Mouse (Mus musculus): Measurements from ENCODE around the gene Olfr159. TPM values are rescaled to one million over a fixed set of nuclear protein-coding genes. Genes with fewer than 3 reads are reported as not detected.

Gene Olfr159
- polyA plus RNA-seq, 1 experiment from 2014 or later: not detected

- 83% methylated on average over 5 of the region's 5 CpGs for WGBS
- no peak for ATAC-seq
- TF ChIP-seq CTCF (IDR thresholded peaks at IDR 0.05; ENCODE audit: low read depth): no peak
These were observed 37.6 kb downstream of the Olfr159 start for GRCm38 (mm10) chr4:43733186-43733585.

DNA sequence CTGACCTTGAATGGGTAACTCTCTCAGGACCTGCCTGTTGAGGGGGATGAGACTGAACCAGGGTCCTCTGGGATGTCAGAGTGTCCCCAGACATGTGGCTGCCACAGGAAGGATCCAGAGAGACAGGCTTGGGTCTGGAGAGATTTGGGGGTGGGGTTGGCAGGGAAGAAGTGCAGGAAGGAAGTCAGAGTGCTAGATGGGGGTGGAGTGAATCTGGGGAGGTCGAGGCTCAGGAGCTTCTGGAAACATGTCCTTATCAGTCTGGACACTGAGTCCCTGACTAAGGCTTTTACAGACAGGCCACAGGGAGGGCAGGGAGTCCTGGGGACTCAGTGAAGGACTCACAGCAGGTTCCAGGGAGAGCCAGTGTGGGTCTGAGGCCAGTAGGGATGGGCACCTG, 38.6 kb downstream of the Olfr159 start:
- Histone ChIP-seq H3K36me3 (ENCODE audit: control insufficient read depth, insufficient read depth) (no peaks in the 10 kb centered on the region), H3K27me3 (replicated peaks; ENCODE audit: control insufficient read depth, insufficient read depth, low read length) (no peaks in the 10 kb centered on the region), H3K9me3 (ENCODE audit: control insufficient read depth) (no peaks in the 10 kb centered on the region), H3K4me3 (ENCODE audit: low read depth, low read length) (no peak overlapping the region), H3K9ac (ENCODE audit: low read depth, low read length) (no peak overlapping the region), H3K4me1 (replicated peaks; ENCODE audit: control insufficient read depth, insufficient read depth, low read length) (peaks cover 5% of the 10 kb centered on the region; the same call in 1 of the 2 replicates), H3K4me2 (replicated peaks; ENCODE audit: low read depth) (no peak overlapping the region), H3K27ac (ENCODE audit: low read depth, low read length) (no peak overlapping the region)
- ATAC-seq: no peak
- 21% methylated on average over 1 of the region's 1 CpGs for WGBS
- TF ChIP-seq CTCF (IDR thresholded peaks at IDR 0.05; ENCODE audit: low read depth): no peak

More at GRCm38 (mm10) chr4:43733186-43733585, 37.6 kb downstream of the Olfr159 start:
- H3K27me3 ChIP-seq (replicated peaks; ENCODE audit: control insufficient read depth, insufficient read depth, low read length): no peaks in the 10 kb centered on the region
- H3K9me3 ChIP-seq (ENCODE audit: control insufficient read depth): no peaks in the 10 kb centered on the region
- no peak overlapping the region for H3K4me2 ChIP-seq (replicated peaks; ENCODE audit: low read depth)
- no peak overlapping the region for H3K27ac ChIP-seq (ENCODE audit: low read depth, low read length)
- H3K4me1 ChIP-seq (replicated peaks; ENCODE audit: control insufficient read depth, insufficient read depth, low read length): peaks cover 5% of the 10 kb centered on the region; the same call in 1 of the 2 replicates
- no peaks in the 10 kb centered on the region for H3K36me3 ChIP-seq (ENCODE audit: control insufficient read depth, insufficient read depth)
- no peak overlapping the region for H3K4me3 ChIP-seq (ENCODE audit: low read depth, low read length)
- no peak overlapping the region for H3K9ac ChIP-seq (ENCODE audit: low read depth, low read length)

DNA sequence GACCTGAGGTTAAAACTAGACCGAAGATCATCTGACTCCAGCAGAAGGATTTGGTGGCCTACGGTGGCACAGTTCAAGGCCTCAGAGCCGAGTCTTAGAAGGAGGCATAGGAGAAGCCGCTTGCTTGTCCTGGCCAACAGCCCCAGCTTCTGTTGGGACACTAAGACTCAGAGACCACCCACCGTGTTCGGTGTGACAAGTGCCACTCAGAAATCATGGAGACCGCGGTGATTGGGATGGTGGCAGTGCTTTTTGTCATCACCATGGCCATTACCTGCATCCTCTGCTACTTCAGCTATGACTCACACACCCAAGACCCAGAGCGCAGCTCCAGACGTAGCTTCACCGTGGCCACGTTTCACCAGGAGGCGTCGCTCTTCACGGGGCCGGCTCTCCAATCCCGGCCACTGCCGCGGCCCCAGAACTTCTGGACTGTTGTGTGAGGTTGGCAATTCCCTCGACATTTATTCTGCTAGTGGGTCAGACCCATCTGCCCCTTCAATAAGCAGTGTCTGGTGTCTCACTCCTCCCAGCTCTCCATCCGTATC, 40.0 kb downstream of the Olfr159 start:
- 64% methylated on average over 21 of the region's 21 CpGs for WGBS
- H3K4me3 ChIP-seq (ENCODE audit: low read depth, low read length): no peak overlapping the region
- no peaks in the 10 kb centered on the region for H3K36me3 ChIP-seq (ENCODE audit: control insufficient read depth, insufficient read depth)
- H3K9me3 ChIP-seq (ENCODE audit: control insufficient read depth): no peaks in the 10 kb centered on the region
- peaks cover 9% of the 10 kb centered on the region; the same call in 1 of the 2 replicates for H3K4me1 ChIP-seq (replicated peaks; ENCODE audit: control insufficient read depth, insufficient read depth, low read length)
- no peak overlapping the region for H3K27ac ChIP-seq (ENCODE audit: low read depth, low read length)
- ATAC-seq: no peak
- no peak overlapping the region for H3K9ac ChIP-seq (ENCODE audit: low read depth, low read length)
- peak; percentile 36 for TF ChIP-seq CTCF (IDR thresholded peaks at IDR 0.05; ENCODE audit: low read depth)
- no peak overlapping the region for H3K4me2 ChIP-seq (replicated peaks; ENCODE audit: low read depth)
- no peaks in the 10 kb centered on the region for H3K27me3 ChIP-seq (replicated peaks; ENCODE audit: control insufficient read depth, insufficient read depth, low read length)

- Histone ChIP-seq H3K4me3 (ENCODE audit: low read depth, low read length) (no peak within 1 kb of the TSS), H3K9ac (ENCODE audit: low read depth, low read length) (no peak within 1 kb of the TSS), H3K4me2 (replicated peaks; ENCODE audit: low read depth) (no peak within 1 kb of the TSS), H3K9me3 (ENCODE audit: control insufficient read depth) (no peaks in the 10 kb centered on the region), H3K4me1 (replicated peaks; ENCODE audit: control insufficient read depth, insufficient read depth, low read length) (peaks cover 9% of the 10 kb centered on the region; the same call in 1 of the 2 replicates), H3K27ac (ENCODE audit: low read depth, low read length) (peak within 1 kb of the TSS; percentile 75), H3K27me3 (replicated peaks; ENCODE audit: control insufficient read depth, insufficient read depth, low read length) (no peaks in the 10 kb centered on the region), H3K36me3 (ENCODE audit: control insufficient read depth, insufficient read depth) (no peaks in the 10 kb centered on the region)
- no peak for TF ChIP-seq CTCF (IDR thresholded peaks at IDR 0.05; ENCODE audit: low read depth)
- 39% methylated on average over 14 of the region's 14 CpGs for WGBS
- 0 out of 2 replicates have a peak, but pooled peaks have one; percentile 9 for ATAC-seq
These were observed 40.8 kb downstream of the Olfr159 start, which contains the start of gene Spaar for GRCm38 (mm10) chr4:43729794-43730550. Gene Spaar (plus strand): TSS chr4:43730034.

DNA sequence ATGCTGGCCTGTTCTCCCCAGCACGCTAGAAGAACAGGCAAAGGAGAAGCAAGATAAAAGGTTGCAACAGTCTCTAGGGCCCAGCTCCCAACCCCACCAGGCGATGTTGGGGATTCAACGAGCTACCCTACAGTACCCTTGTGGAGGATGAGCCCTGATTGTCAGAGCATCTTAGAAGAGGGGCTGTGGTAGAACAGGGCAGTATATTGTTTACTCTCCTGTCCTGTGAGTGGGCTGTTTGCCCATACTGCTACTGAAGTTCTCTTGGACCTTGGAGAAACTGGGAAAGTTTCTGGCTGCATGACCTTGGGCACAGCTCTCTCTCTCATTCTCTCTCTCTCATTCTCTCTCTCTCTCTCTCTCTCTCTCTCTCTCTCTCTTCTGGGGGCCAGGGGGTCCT, 41.7 kb downstream of the Olfr159 start:
- Histone ChIP-seq H3K4me2 (replicated peaks; ENCODE audit: low read depth) (no peak overlapping the region), H3K9me3 (ENCODE audit: control insufficient read depth) (no peaks in the 10 kb centered on the region), H3K4me1 (replicated peaks; ENCODE audit: control insufficient read depth, insufficient read depth, low read length) (peaks cover 9% of the 10 kb centered on the region; the same call in 1 of the 2 replicates), H3K27me3 (replicated peaks; ENCODE audit: control insufficient read depth, insufficient read depth, low read length) (no peaks in the 10 kb centered on the region), H3K4me3 (ENCODE audit: low read depth, low read length) (no peak overlapping the region), H3K27ac (ENCODE audit: low read depth, low read length) (peak overlapping the region; percentile 75), H3K36me3 (ENCODE audit: control insufficient read depth, insufficient read depth) (no peaks in the 10 kb centered on the region), H3K9ac (ENCODE audit: low read depth, low read length) (no peak overlapping the region)
- TF ChIP-seq CTCF (IDR thresholded peaks at IDR 0.05; ENCODE audit: low read depth): no peak
- WGBS: 55% methylated on average over 3 of the region's 3 CpGs
- ATAC-seq: no peak

DNA sequence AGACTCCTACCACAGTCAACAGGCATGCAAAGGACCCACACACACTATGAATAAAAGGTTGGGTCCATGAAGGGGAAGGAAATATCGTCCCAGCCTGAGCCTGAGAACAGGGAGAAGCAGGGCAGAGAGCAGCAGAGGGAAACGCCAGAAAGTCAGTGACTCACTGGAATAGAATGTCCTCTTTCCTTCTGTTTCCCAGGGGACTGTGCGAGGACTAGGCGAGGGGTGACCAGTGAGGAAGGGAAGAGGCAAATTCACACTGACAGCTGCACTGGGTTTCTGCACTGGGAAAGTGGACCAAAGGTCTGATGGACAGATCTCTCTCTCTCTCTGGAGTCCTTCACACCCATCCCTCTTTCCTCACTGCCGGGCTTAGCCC, 42.2 kb downstream of the Olfr159 start:
- peak overlapping the region; percentile 75 for H3K27ac ChIP-seq (ENCODE audit: low read depth, low read length)
- H3K4me3 ChIP-seq (ENCODE audit: low read depth, low read length): no peak overlapping the region
- H3K27me3 ChIP-seq (replicated peaks; ENCODE audit: control insufficient read depth, insufficient read depth, low read length): no peaks in the 10 kb centered on the region
- H3K4me2 ChIP-seq (replicated peaks; ENCODE audit: low read depth): no peak overlapping the region
- no peak for TF ChIP-seq CTCF (IDR thresholded peaks at IDR 0.05; ENCODE audit: low read depth)
- no peaks in the 10 kb centered on the region for H3K9me3 ChIP-seq (ENCODE audit: control insufficient read depth)
- peak; percentile 59; the same call in 1 of the 2 replicates for ATAC-seq
- H3K4me1 ChIP-seq (replicated peaks; ENCODE audit: control insufficient read depth, insufficient read depth, low read length): peaks cover 9% of the 10 kb centered on the region; the same call in 1 of the 2 replicates
- 13% methylated on average over 5 of the region's 5 CpGs for WGBS
- H3K36me3 ChIP-seq (ENCODE audit: control insufficient read depth, insufficient read depth): no peaks in the 10 kb centered on the region
- H3K9ac ChIP-seq (ENCODE audit: low read depth, low read length): no peak overlapping the region

Measured in intestine, postnatal 0 days (tissue).